Mouse (Mus musculus) limb, embryonic 15.5 days (tissue): ENCODE measurements around the gene Gm49661. TPM values are rescaled to one million over a fixed set of nuclear protein-coding genes. Genes with fewer than 3 reads are reported as not detected.

Experiments
- ATAC-seq: fragments of 200-750 bp; cut with Nextera tagmentation; 2 replicates; pipeline ENCODE4 v1.8.0; 2017; ENCODE audit warnings: low read depth, moderate TSS enrichment; ENCODE audit not compliant: insufficient number of reproducible peaks, low FRiP score, low TSS enrichment
- H3K27ac ChIP-seq: fragments of 300-500 bp; sonication (generic); 2 replicates; pipeline ENCODE4 v1.5.1; 2015; ENCODE audit warnings: moderate library complexity, mild to moderate bottlenecking, inconsistent platforms
- H3K27me3 ChIP-seq: fragments of 300-500 bp; sonication (generic); 2 replicates; pipeline ENCODE4 v1.6.1; 2015; ENCODE audit warnings: inconsistent platforms
- H3K36me3 ChIP-seq: fragments of 300-500 bp; sonication (generic); 2 replicates; pipeline ENCODE4 v1.6.1; 2015; ENCODE audit warnings: inconsistent platforms
- H3K4me1 ChIP-seq: fragments of 300-500 bp; sonication (generic); 2 replicates; pipeline ENCODE4 v1.6.1; 2015; ENCODE audit warnings: inconsistent platforms
- H3K4me2 ChIP-seq: fragments of 300-500 bp; sonication (generic); 2 replicates; pipeline ENCODE4 v1.6.1; 2015; ENCODE audit warnings: mild to moderate bottlenecking, inconsistent platforms
- H3K4me3 ChIP-seq: fragments of 300-500 bp; sonication (generic); 2 replicates; pipeline ENCODE4 v1.5.1; 2015; ENCODE audit warnings: mild to moderate bottlenecking, inconsistent platforms
- H3K9ac ChIP-seq: fragments of 300-500 bp; sonication (generic); 2 replicates; pipeline ENCODE4 v1.6.1; 2015; ENCODE audit warnings: inconsistent platforms
- H3K9me3 ChIP-seq: fragments of 300-500 bp; sonication (generic); 2 replicates; pipeline ENCODE4 v1.6.1; 2016; ENCODE audit warnings: inconsistent platforms
- WGBS: fragments of 180-500 bp; shearing (Covaris S2); methylation state at CpG from one replicate; pipeline ENCODE4 v1.1.7; 2015; 5-methylcytosine and 5-hydroxymethylcytosine counted together
- polyA plus RNA-seq: library from polyadenylated mRNA; unstranded; fragments of >200 nt; fragmentation: Nextera tagmentation; extraction: Ambion mirVana; gene quantifications from 2 replicates; pipeline ENCODE4 v1.2.1, GENCODE M21; 2015

Gene Gm49661
- polyA plus RNA-seq, 1 experiment from 2014 or later, result not detected

DNA sequence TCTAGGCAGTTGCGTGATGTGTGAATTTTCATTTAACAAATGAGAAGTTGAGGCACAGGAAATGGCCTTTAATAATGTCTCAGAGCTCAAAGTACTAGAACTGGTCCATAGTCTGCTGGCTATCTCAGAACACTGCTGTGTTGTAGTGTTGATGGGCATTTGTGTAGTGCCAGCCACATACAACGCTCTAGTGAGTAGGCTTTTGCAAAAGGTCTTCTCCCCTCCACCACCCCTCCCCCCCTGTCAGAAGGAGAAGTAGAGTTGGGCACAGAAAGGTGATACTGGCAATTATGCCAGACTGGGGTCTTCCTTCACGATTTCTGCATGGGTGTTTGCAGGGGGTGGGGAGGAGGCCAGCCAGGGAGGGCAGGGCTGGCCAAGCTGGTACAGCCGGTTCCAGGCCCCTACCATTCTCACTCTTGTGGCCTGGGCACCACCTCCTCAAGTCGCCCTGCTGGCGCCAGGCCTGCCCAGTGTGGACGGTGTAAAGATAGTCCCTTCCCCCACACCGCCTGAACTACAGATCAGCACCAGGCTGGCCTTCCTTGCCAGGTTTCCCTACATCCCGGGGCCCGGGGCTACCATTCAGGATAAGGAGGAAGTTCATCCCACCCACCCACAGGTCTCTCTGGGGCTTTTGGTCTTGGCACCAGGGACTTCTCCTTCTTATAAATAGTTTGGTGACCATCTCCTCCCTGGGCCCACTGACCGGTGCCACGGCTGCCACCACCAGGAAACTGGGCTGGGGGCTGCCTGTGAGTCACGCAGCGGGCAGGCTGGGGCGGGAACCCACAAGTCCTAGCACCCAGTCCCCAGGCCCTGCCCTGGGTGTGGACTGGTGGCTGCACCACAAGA, 12.6 kb upstream of the Gm49661 start:
- Histone ChIP-seq H3K27ac (peak overlapping the region; percentile 44; the same call in 1 of the 2 replicates), H3K4me1 (peaks cover 73% of the 10 kb centered on the region), H3K27me3 (peaks cover 18% of the 10 kb centered on the region), H3K9me3 (no peaks in the 10 kb centered on the region), H3K9ac (no peak overlapping the region), H3K4me2 (no peak overlapping the region), H3K36me3 (no peaks in the 10 kb centered on the region), H3K4me3 (no peak overlapping the region)
- WGBS, result 62% methylated on average over 15 of the region's 15 CpGs
- ATAC-seq, result no peak

DNA sequence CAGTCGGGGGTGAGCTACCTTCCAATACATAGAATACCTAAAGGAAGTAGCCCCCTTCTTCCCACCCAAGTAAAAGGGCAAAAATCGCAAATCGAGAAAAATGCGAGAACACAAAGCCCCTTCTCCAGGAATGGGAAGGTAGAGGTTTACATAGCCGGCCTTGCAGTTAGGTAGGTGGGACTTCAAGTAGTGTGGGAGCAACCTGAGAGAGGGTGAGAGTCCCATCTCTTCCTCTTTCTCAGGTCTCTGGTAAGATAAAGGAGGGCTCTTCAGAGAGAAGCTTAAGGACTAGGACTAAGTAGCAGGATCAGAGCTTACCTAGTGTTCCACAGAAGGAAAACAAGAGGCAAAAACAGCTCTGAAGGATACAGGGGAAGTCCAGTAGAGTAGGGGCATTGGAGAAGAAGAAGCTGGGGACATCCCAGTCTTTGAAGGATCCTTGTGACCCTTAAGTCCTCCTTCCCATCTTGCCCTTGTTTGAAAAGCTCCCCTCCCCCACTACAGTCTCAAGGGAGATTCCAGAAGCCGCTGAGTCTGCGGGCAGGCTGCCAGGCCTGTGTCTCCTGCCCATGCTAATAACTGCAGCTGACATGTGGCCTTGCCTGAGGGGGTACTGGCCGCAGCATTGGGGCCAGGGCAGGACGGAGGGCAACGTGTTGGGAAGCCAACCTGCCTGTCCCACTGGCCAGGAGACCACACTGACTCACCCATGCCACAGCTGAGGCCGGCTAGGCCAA, 11.6 kb upstream of the Gm49661 start:
- peaks cover 15% of the 10 kb centered on the region for H3K27me3 ChIP-seq
- peaks cover 76% of the 10 kb centered on the region for H3K4me1 ChIP-seq
- H3K4me3 ChIP-seq, result 0 out of 2 replicates have a peak overlapping the region, but pooled peaks have one; percentile 55
- no peaks in the 10 kb centered on the region for H3K9me3 ChIP-seq
- H3K9ac ChIP-seq, result no peak overlapping the region
- no peaks in the 10 kb centered on the region for H3K36me3 ChIP-seq
- WGBS, result 26% methylated on average over 11 of the region's 11 CpGs
- peak overlapping the region; percentile 96 for H3K4me2 ChIP-seq
- H3K27ac ChIP-seq, result peak overlapping the region; percentile 65
- ATAC-seq, result no peak

DNA sequence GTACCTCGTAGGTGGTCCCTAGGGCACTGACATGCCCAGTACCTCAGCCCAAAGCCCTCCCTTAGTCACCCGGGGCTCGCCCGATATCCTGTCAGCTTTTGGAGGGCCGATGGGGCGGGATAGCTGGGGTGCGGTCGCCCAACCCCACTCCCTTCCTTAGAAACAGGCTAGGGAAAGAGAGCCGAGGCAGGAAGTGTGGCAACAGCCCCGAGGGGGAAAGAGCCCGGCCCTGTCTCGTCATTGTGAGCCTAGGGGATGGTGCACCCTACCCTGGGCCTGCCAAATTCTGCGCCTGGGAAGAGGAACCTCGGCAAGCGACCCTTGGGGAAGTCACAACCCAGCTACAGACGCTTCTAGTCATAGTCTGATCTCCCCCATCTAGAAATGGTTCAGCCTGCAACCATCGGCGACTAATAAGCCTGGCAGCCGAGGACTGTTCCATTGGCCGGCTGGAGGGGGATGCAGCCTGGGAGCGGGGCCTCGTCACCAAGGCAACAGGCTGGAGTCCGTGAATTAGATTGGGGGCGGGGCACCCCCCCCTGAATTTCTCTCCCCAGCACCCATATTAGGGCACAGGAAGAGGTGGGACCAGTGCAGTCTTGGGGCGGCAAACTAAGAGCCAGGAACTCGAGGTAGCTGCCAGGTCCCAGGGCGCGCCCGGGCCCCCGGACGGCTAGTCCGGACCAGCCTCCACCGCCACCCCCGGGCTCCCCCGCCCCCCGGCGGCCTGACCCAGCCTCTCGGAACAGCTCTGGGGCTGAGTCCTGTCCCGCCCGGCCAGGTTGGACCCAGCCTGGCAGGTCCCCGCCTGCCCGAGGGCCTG, 10.6 kb upstream of the Gm49661 start:
- WGBS, result 4% methylated on average over 41 of the region's 42 CpGs
- peak overlapping the region; percentile 55 for H3K4me3 ChIP-seq

DNA sequence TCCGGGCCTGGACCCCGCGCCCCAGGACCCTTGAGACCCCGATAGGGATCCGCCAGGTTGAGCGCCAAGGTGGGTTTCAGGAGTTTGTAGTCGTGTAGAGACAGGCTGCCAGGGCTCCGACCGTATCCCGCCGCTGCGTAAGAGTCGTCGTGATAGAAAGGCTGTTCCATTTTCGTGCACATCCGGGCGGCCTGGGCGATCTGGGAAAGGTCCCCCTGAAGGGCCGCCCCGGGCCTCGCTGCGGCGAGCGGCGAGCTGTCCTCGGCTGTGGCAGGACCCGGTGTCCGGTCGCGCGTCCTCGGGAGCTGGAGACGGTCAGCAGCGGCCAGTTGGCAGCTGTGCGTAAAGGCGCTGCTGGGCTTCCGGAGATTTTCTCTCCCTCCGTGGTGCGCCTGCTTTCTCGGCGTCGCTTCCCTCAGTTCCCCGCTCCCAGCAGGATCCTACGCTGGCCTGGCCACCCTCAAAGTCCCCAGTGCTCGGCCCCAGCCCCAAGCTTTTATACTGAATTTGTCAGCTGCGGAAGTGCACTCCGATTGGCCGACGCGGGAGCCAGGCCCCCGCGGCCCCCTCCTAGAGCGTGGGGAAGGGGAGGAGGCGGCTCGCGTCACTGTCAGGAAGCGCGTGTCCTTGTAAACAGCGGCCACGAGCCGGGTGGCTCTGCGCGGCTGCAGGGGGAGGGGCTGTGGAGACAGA, 9.2 kb upstream of the Gm49661 start, which contains the start of gene Junb:
Gene Junb (minus strand): TSS at position 471 of the 693 bp plus-strand sequence.
- Histone ChIP-seq H3K4me1 (peaks cover 65% of the 10 kb centered on the region), H3K27ac (peak within 1 kb of the TSS; percentile 80), H3K9me3 (no peaks in the 10 kb centered on the region), H3K4me3 (peak within 1 kb of the TSS; percentile 55), H3K4me2 (peak within 1 kb of the TSS; percentile 96), H3K9ac (peak within 1 kb of the TSS; percentile 54), H3K36me3 (peaks cover 17% of the 10 kb centered on the region), H3K27me3 (peaks cover 15% of the 10 kb centered on the region)
- WGBS, result under 1% methylated on average over 63 of the region's 63 CpGs
- ATAC-seq, result peak; percentile 60

More for the DNA sequence above, 10.6 kb upstream of the Gm49661 start:
- Histone ChIP-seq H3K9me3 (no peaks in the 10 kb centered on the region), H3K27me3 (peaks cover 15% of the 10 kb centered on the region), H3K4me2 (peak overlapping the region; percentile 96), H3K36me3 (peaks cover 4% of the 10 kb centered on the region; the same call in 1 of the 2 replicates), H3K27ac (peak overlapping the region; percentile 80), H3K4me1 (peaks cover 73% of the 10 kb centered on the region), H3K9ac (peak overlapping the region; percentile 21; the same call in 1 of the 2 replicates)
- ATAC-seq, result peak; percentile 31

DNA sequence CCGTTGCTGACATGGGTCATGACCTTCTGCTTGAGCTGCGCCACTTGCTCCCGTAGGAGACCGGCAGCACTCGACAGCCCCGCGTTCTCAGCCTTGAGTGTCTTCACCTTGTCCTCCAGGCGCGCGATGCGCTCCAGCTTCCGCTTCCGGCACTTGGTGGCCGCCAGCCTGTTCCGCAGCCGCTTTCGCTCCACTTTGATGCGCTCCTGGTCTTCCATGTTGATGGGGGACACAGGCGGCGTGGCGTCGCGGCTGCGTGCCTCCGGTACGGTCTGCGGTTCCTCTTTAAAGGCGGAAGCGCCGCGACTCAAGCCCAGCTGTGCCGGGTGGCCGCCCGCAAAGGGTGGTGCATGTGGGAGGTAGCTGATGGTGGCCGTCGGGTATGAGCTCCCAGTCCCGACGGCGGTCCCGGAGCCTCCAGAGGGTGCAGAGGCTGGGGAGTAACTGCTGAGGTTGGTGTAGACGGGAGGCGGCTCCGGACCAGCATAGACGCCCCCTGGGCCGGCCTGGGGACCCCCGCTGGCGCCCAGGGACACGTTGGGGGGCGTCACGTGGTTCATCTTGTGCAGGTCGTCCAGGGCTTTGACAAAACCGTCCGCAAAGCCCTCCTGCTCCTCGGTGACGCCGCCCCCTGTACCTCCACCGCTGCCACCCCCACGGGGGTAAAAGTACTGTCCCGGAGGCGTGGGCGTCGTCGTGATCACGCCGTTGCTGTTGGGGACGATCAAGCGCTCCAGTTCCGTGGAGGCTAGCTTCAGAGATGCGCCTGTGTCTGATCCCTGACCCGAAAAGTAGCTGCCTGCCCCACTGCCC, 8.4 kb upstream of the Gm49661 start:
- H3K27me3 ChIP-seq, result peaks cover 15% of the 10 kb centered on the region
- H3K36me3 ChIP-seq, result peaks cover 24% of the 10 kb centered on the region
- peak overlapping the region; percentile 96 for H3K4me2 ChIP-seq
- H3K4me1 ChIP-seq, result peaks cover 65% of the 10 kb centered on the region
- H3K9me3 ChIP-seq, result no peaks in the 10 kb centered on the region
- WGBS, result under 1% methylated on average over 70 of the region's 70 CpGs
- H3K27ac ChIP-seq, result peak overlapping the region; percentile 80
- no peak for ATAC-seq
- H3K9ac ChIP-seq, result peak overlapping the region; percentile 54
- peak overlapping the region; percentile 55 for H3K4me3 ChIP-seq

DNA sequence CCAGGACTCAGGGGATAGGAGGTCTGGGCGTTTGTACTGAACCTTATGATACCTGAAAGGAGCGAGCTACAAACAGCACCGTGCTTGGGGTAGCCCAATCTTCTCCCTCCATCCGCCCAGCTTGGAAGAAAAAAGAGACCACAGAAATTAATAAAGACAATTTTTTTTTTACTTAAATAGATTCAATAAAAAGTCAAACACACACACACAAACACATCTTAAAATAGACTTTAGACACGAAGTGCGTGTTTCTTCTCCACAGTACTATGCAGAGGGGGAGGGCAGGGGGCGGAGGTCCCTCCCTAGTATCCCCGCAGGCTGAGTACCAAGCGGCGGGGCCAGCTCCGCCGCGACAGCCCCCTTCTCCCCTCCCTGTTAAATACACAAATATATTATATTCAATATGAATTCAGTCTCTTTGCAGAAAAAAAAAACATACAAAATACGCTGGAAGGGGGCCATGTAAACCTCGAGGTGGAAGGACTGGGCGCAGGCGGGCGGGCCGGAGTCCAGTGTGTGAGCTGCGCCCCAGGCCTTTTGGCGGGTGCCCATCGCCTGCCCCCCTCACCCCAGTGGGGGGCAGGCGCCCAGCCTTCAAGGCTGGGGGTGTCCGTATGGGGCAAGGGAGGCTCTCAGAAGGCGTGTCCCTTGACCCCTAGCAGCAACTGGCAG, 7.7 kb upstream of the Gm49661 start:
- H3K27me3 ChIP-seq, result peaks cover 15% of the 10 kb centered on the region
- H3K4me2 ChIP-seq, result peak overlapping the region; percentile 96
- no peak for ATAC-seq
- no peaks in the 10 kb centered on the region for H3K9me3 ChIP-seq
- peak overlapping the region; percentile 54 for H3K9ac ChIP-seq
- H3K36me3 ChIP-seq, result peaks cover 31% of the 10 kb centered on the region
- peak overlapping the region; percentile 80 for H3K27ac ChIP-seq
- peak overlapping the region; percentile 55 for H3K4me3 ChIP-seq
- 2% methylated on average over 25 of the region's 25 CpGs for WGBS
- H3K4me1 ChIP-seq, result peaks cover 59% of the 10 kb centered on the region

DNA sequence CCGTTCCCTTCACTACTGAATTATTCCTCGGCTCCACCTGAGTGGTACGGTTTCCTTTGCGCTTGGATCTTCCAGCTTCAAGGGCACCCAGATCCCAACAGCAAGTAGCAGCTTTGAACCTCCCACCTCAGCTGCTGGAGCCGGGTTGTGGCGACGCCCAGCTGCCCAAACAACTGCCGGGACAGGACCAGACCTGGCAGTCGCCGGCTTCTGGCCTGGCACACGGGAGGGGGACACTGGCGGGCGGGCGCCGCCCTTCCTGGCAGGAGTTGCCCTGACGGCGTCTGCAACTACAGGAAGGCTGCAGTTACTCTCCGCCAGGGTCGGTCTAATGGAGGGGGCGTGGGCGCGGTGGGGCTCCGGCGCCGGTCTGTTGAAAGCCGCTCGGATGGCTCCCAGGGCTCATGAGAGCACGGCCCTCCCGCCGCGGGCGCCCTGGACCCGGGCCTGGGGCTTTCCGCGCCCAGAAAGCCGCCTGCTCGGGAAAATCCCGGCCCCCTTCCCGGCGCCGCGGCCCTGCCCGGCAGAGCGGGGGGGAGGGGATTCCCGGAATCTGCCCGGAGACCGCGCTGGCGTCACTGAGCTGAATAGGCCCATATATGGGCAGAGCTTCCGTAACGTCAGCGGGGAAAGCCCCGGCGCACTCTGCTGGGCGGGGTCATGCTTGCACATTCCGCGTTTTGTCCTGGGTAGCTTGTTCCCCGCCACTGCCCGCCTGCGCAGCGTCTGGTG, 7.0 kb upstream of the Gm49661 start:
- WGBS, result under 1% methylated on average over 61 of the region's 61 CpGs
- peak overlapping the region; percentile 55 for H3K4me3 ChIP-seq
- peak; percentile 79 for ATAC-seq
- peaks cover 15% of the 10 kb centered on the region for H3K27me3 ChIP-seq
- peak overlapping the region; percentile 80 for H3K27ac ChIP-seq
- peak overlapping the region; percentile 96 for H3K4me2 ChIP-seq
- peaks cover 58% of the 10 kb centered on the region for H3K4me1 ChIP-seq
- H3K9ac ChIP-seq, result peak overlapping the region; percentile 54
- no peaks in the 10 kb centered on the region for H3K9me3 ChIP-seq
- peaks cover 38% of the 10 kb centered on the region for H3K36me3 ChIP-seq

DNA sequence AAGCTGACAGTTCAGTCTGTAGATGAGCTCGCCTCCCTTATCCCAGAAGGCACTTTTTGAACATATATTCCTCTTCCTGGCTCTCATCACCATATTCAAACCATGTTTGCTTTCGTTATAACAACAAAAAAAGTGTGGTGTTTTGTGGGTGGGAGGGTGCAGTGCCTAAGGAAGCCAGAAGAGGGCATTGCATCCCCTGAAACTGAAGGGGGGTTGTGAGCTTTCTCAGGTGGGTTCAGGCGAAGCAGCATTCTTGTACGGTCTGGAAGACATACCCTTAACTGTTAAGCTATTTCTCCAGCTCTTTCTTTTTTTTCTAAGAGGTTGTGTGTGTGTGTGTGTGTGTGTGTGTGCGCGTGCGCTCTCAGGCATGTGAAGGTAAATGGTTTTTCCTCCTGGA, 6.2 kb upstream of the Gm49661 start:
- H3K9me3 ChIP-seq, result no peaks in the 10 kb centered on the region
- peaks cover 15% of the 10 kb centered on the region for H3K27me3 ChIP-seq
- peak overlapping the region; percentile 55; the same call in 1 of the 2 replicates for H3K4me3 ChIP-seq
- ATAC-seq, result no peak
- H3K27ac ChIP-seq, result peak overlapping the region; percentile 80
- peaks cover 44% of the 10 kb centered on the region for H3K36me3 ChIP-seq
- H3K4me1 ChIP-seq, result peaks cover 62% of the 10 kb centered on the region
- 27% methylated on average over 7 of the region's 7 CpGs for WGBS
- H3K9ac ChIP-seq, result no peak overlapping the region
- H3K4me2 ChIP-seq, result no peak overlapping the region

DNA sequence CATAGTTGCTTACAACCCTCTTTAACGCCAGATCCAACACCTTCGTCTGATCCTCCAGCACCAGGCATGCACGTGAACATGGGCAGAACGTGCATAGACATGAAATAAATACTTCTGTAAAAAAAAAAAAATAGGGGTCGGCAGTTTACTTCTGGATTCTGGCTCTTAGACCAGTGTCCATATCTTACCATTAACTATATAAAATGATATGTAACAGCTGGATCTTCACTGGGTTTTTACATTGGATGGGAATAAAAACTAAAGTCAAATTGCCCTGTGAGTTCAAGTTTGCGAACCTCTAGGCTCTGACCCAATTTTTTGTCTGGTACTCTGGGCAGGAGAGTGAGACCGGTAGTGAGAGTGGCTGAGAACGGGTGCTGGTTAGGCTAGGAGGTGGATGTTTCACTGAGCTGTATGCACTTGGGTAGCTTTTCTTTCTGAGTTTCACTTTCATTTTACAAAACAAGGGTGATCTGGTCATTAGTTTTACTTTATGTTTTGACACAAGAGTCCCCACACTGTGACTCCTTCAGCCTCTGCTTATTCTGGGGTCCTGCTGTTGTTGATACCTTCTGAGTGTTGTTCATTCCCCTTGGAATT, 5.4 kb upstream of the Gm49661 start:
- Histone ChIP-seq H3K9me3 (no peaks in the 10 kb centered on the region), H3K27me3 (peaks cover 15% of the 10 kb centered on the region), H3K27ac (0 out of 2 replicates have a peak overlapping the region, but pooled peaks have one; percentile 1), H3K4me3 (no peak overlapping the region), H3K4me2 (no peak overlapping the region), H3K9ac (no peak overlapping the region), H3K4me1 (peaks cover 60% of the 10 kb centered on the region), H3K36me3 (peaks cover 44% of the 10 kb centered on the region)
- WGBS, result 68% methylated on average over 8 of the region's 8 CpGs
- no peak for ATAC-seq
